Mouse (Mus musculus): ENCODE measurements around the gene Pdc. TPM values are rescaled to one million over a fixed set of nuclear protein-coding genes. Genes with fewer than 3 reads are reported as not detected.

Pdc gene
- not detected in 2 replicates for polyA plus RNA-seq (2012; rRNA removed; ENCODE audit: low replicate concordance)

DNA sequence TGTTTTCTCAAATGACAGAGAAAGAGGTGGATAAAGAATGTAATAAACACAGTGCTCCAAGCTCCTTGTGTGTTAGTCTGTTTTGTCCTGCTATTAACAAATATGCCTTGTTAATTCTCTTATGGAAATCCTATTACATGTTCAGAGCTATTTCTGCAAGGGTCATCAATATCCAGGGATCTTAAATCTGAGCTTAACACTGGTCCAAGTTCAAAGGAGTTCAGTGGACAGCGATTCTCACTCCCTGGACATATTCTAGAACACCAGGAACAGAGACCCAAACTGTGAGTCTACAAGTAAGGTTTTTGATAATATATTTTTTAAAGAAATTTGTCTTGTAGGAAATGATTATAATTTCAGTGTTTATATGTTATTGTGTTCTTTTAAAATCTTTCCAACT is at the start of gene Pdc:
Pdc (plus strand) TSS at position 213 of the 400 bp plus-strand sequence.

Other genes with a start within 250 kb of the Pdc start
- 0.14 and 0.43 TPM in 2 replicates for gene Ptgs2, start 219.4 kb upstream of the Pdc start, polyA plus RNA-seq (2012; rRNA removed; ENCODE audit: low replicate concordance)
- 18.8 and 19.9 TPM in 2 replicates for gene Tpr, start 73.4 kb downstream of the Pdc start, polyA plus RNA-seq (2012; rRNA removed; ENCODE audit: low replicate concordance)
- gene Odr4, start 73.7 kb downstream of the Pdc start, polyA plus RNA-seq (2012; rRNA removed; ENCODE audit: low replicate concordance): 0.76 and 1.3 TPM in 2 replicates
- 1.1 TPM in 1 of 2 replicates, not detected in the other for gene Prg4, start 146.7 kb downstream of the Pdc start, polyA plus RNA-seq (2012; rRNA removed; ENCODE audit: low replicate concordance)

Data from duodenum, adult 2 months (tissue).